ENCODE assay signal across 9 mouse cellular contexts in genomic region chr1:191075199-191075883, GRCm38 (mm10). TPM values are rescaled to one million over a fixed set of nuclear protein-coding genes. Genes with fewer than 3 reads are reported as not detected.
DNase-seq lines count a peak whose midpoint lies in the region; ATAC-seq and TF ChIP-seq lines count a peak whose summit lies in the region.
"Had no signal": no experiment of that assay in that cellular context is flagged by ENCODE, and none has a peak within 500 bp of the region (broad histone marks: within the 10 kb centered on the region; RNA-seq: fewer than 3 reads in every experiment).

No protein-coding gene starts in this region.

- peaks cover 16% of the 10 kb centered on the region for H3K79me2 ChIP-seq in macrophage (ENCODE audit: inconsistent target)

- TF ChIP-seq CTCF in G1E (IDR thresholded peaks at IDR 0.05; ENCODE audit: low read depth, low read length), result 0 out of 2 replicates have a peak, but pooled peaks have one; percentile 13

- intact Hi-C loops in heart, postnatal 25 days (cut with DNase I), result loop anchor here (2.0 to 5.0 kb wide), 2 partner anchors 52 to 131 kb away; no protein-coding TSS in a partner anchor

- H3K9me3 ChIP-seq in G1E (replicated peaks), result no peaks in the 10 kb centered on the region
- no peaks in the 10 kb centered on the region for H3K9me3 ChIP-seq in heart, embryonic 13.5 days
- H3K9me3 ChIP-seq: midbrain, embryonic 12.5 days had no signal

- peaks cover 16% of the 10 kb centered on the region for H3K4me1 ChIP-seq in G1E (ENCODE audit: insufficient read depth, low read depth, low read length)
- peaks cover 8% of the 10 kb centered on the region for H3K4me1 ChIP-seq in heart, embryonic 13.5 days
- H3K4me1 ChIP-seq: midbrain, embryonic 12.5 days had no signal

- 0 out of 2 replicates have a peak overlapping the region, but pooled peaks have one; percentile 24 for H3K9ac ChIP-seq in heart, embryonic 13.5 days
- H3K9ac ChIP-seq: midbrain, embryonic 12.5 days had no signal

- peak overlapping the region; percentile 55 for H3K27ac ChIP-seq in heart, embryonic 13.5 days (replicated peaks)
- peak overlapping the region; percentile 90 for H3K27ac ChIP-seq in macrophage
- H3K27ac ChIP-seq: midbrain, embryonic 12.5 days had no signal

- no peaks in the 10 kb centered on the region for H3K27me3 ChIP-seq in G1E (ENCODE audit: insufficient read depth, low read length)
- no peaks in the 10 kb centered on the region for H3K27me3 ChIP-seq in heart, embryonic 13.5 days (replicated peaks)
- H3K27me3 ChIP-seq: midbrain, embryonic 12.5 days had no signal

- H3K36me3 ChIP-seq in G1E (replicated peaks) (peaks cover 98% of the 10 kb centered on the region), macrophage (ENCODE audit: inconsistent target) (no peaks in the 10 kb centered on the region)
- H3K36me3 ChIP-seq in heart, embryonic 13.5 days, result peaks cover 97% of the 10 kb centered on the region

- 0 out of 2 replicates have a peak overlapping the region, but pooled peaks have one; percentile 20 for H3K4me2 ChIP-seq in heart, embryonic 13.5 days
- H3K4me2 ChIP-seq: midbrain, embryonic 12.5 days had no signal

- WGBS in heart, embryonic 13.5 days, result 41% methylated on average over 10 of the region's 10 CpGs
- 38% methylated on average over 10 of the region's 10 CpGs for WGBS in macrophage (ENCODE audit: missing documents)

- DNase-seq in heart, adult 18-20 months, result peak; percentile 78 to 80
- no peak for DNase-seq in heart, postnatal 25 days (ENCODE audit: low spot score)
- no peak for DNase-seq in G1E (ENCODE audit: low spot score)
- peak; percentile 74 to 78 for DNase-seq in cerebellum, postnatal 10 days
- peak; percentile 21 to 70 for DNase-seq in layer of hippocampus, adult 18-20 months (ENCODE audit: low spot score in 2 of 2)
- peak; percentile 22 for DNase-seq in testis, postnatal 14 days (ENCODE audit: low spot score)

- ATAC-seq in G1E (ENCODE audit: extremely low read depth, insufficient number of reproducible peaks, low FRiP score, poor library complexity, severe bottlenecking), result no peak
- no peak for ATAC-seq in heart, embryonic 13.5 days (ENCODE audit: extremely low read depth, insufficient number of reproducible peaks, low FRiP score, low TSS enrichment)

- H3K4me3 ChIP-seq in G1E (ENCODE audit: low read depth, low read length) (no peak overlapping the region), macrophage (ENCODE audit: inconsistent target) (no peak overlapping the region)
- H3K4me3 ChIP-seq in heart, embryonic 13.5 days, result no peak overlapping the region
- H3K4me3 ChIP-seq: midbrain, embryonic 12.5 days had no signal

RNA-seq across cellular contexts. Expression of gene Nsl1, which starts 12.5 kb away (rescaled TPM):
- total RNA-seq in heart, adult 18-20 months (2021), result under 1 TPM; 0.67 to 0.77 TPM
- total RNA-seq in heart, postnatal 25 days (2021), result under 1 TPM; 0.16 to 0.22 TPM
- total RNA-seq in G1E (2014; fragmentation: Nextera tagmentation), result 12.5 and 13.4 TPM in 2 replicates
- total RNA-seq in G1E (2017), result 18.1 and 22.1 TPM in 2 replicates
- 19.4 and 25.6 TPM in 2 replicates for polyA plus RNA-seq in G1E (2012)
- polyA plus RNA-seq in heart, embryonic 13.5 days (2015; fragmentation: Nextera tagmentation; extraction: Ambion mirVana), result 12.4 and 14.0 TPM in 2 replicates
- total RNA-seq in layer of hippocampus, adult 18-20 months (2021), result under 1 TPM; 0.62 to 0.86 TPM
- total RNA-seq in macrophage (2018; cell fraction: chromatin; rRNA removed), result 10 to 100 TPM in 1 of 26 experiments, 1 to 10 TPM in 24, under 1 TPM in 1; 0.87 to 10.3 (median 4.8) TPM
- total RNA-seq in macrophage (2018; cell fraction: cytosol; rRNA removed), result 1 to 10 TPM in 21 of 26 experiments, under 1 TPM in 5; 0.52 to 3.7 (median 1.5) TPM
- total RNA-seq in macrophage (2018; cell fraction: nucleus; rRNA removed), result 10 to 100 TPM in 1 of 26 experiments, 1 to 10 TPM in 23, under 1 TPM in 2; 0.81 to 13.5 (median 3.0) TPM
- 1.1 to 7.5 TPM (median 2.4 TPM) in 3 replicates for polyA plus RNA-seq in macrophage (2018)

RNA-seq across cellular contexts. Expression of gene Tatdn3, which starts 12.6 kb away (rescaled TPM):
- total RNA-seq in heart, adult 18-20 months (2021), result 10 to 100 TPM; 11.0 TPM
- 10 to 100 TPM; 13.2 to 16.9 TPM for total RNA-seq in heart, postnatal 25 days (2021)
- total RNA-seq in G1E (2014; fragmentation: Nextera tagmentation), result 33.6 and 53.0 TPM in 2 replicates
- total RNA-seq in G1E (2017), result 36.8 and 50.0 TPM in 2 replicates
- 0.77 and 1.6 TPM in 2 replicates for polyA plus RNA-seq in G1E (2012)
- 15.8 and 17.5 TPM in 2 replicates for polyA plus RNA-seq in heart, embryonic 13.5 days (2015; fragmentation: Nextera tagmentation; extraction: Ambion mirVana)
- total RNA-seq in layer of hippocampus, adult 18-20 months (2021), result 10 to 100 TPM; 29.7 to 34.5 TPM
- total RNA-seq in macrophage (2018; cell fraction: chromatin; rRNA removed), result 100 to 1,000 TPM in 18 of 26 experiments, 10 to 100 TPM in 8; 43.4 to 241 (median 126) TPM
- 10 to 100 TPM in 7 of 26 experiments, 1 to 10 TPM in 19; 6.0 to 13.4 (median 8.5) TPM for total RNA-seq in macrophage (2018; cell fraction: cytosol; rRNA removed)
- total RNA-seq in macrophage (2018; cell fraction: nucleus; rRNA removed), result 100 to 1,000 TPM in 2 of 26 experiments, 10 to 100 TPM in 24; 15.4 to 103 (median 65.4) TPM
- 7.7 to 13.2 TPM (median 7.9 TPM) in 3 replicates for polyA plus RNA-seq in macrophage (2018)

RNA-seq across cellular contexts. Expression of gene Batf3, which starts 22.3 kb away (rescaled TPM):
- under 1 TPM; 0.25 to 0.93 TPM for total RNA-seq in heart, adult 18-20 months (2021)
- under 1 TPM; 0.83 to 0.89 TPM for total RNA-seq in heart, postnatal 25 days (2021)
- total RNA-seq in G1E (2014; fragmentation: Nextera tagmentation) (not detected in 2 replicates), G1E (2017) (0.11 TPM in 1 of 2 replicates, not detected in the other)
- polyA plus RNA-seq in G1E (2012) (0.09 TPM in 1 of 2 replicates, not detected in the other), macrophage (2018) (3.0 to 7.3 TPM (median 5.6 TPM) in 3 replicates)
- 3.5 and 4.3 TPM in 2 replicates for polyA plus RNA-seq in heart, embryonic 13.5 days (2015; fragmentation: Nextera tagmentation; extraction: Ambion mirVana)
- total RNA-seq in layer of hippocampus, adult 18-20 months (2021), result 1 to 10 TPM; 1.2 to 2.3 TPM
- total RNA-seq in macrophage (2018; cell fraction: chromatin; rRNA removed), result 10 to 100 TPM in 21 of 26 experiments, 1 to 10 TPM in 5; 7.1 to 32.2 (median 14.5) TPM
- 10 to 100 TPM in 1 of 26 experiments, 1 to 10 TPM in 25; 2.7 to 10.8 (median 5.2) TPM for total RNA-seq in macrophage (2018; cell fraction: cytosol; rRNA removed)
- total RNA-seq in macrophage (2018; cell fraction: nucleus; rRNA removed), result 10 to 100 TPM in 21 of 26 experiments, 1 to 10 TPM in 5; 4.0 to 27.0 (median 12.2) TPM

RNA-seq across cellular contexts. Expression of gene Spata45, which starts 38.9 kb away (rescaled TPM):
- not detected for total RNA-seq in heart, adult 18-20 months (2021)
- not detected for total RNA-seq in heart, postnatal 25 days (2021)
- total RNA-seq in G1E (2014; fragmentation: Nextera tagmentation) (not detected in 2 replicates), G1E (2017) (not detected in 2 replicates)
- polyA plus RNA-seq in G1E (2012) (not detected in 2 replicates), macrophage (2018) (not detected in 3 replicates)
- polyA plus RNA-seq in heart, embryonic 13.5 days (2015; fragmentation: Nextera tagmentation; extraction: Ambion mirVana), result not detected in 2 replicates
- total RNA-seq in layer of hippocampus, adult 18-20 months (2021), result not detected
- total RNA-seq in macrophage (2018; cell fraction: chromatin; rRNA removed), result not detected
- not detected for total RNA-seq in macrophage (2018; cell fraction: cytosol; rRNA removed)
- not detected for total RNA-seq in macrophage (2018; cell fraction: nucleus; rRNA removed)
- polyA plus RNA-seq: midbrain, embryonic 12.5 days had no signal

RNA-seq across cellular contexts. Expression of gene Flvcr1, which starts 49.4 kb away (rescaled TPM):
- total RNA-seq in heart, adult 18-20 months (2021), result 1 to 10 TPM; 3.4 to 4.1 TPM
- total RNA-seq in heart, postnatal 25 days (2021), result 1 to 10 TPM; 5.3 to 5.5 TPM
- total RNA-seq in G1E (2014; fragmentation: Nextera tagmentation), result 18.7 and 20.2 TPM in 2 replicates
- total RNA-seq in G1E (2017), result 21.9 and 22.5 TPM in 2 replicates
- 8.2 and 8.8 TPM in 2 replicates for polyA plus RNA-seq in G1E (2012)
- 2.6 and 3.1 TPM in 2 replicates for polyA plus RNA-seq in heart, embryonic 13.5 days (2015; fragmentation: Nextera tagmentation; extraction: Ambion mirVana)
- 10 to 100 TPM; 15.3 to 15.8 TPM for total RNA-seq in layer of hippocampus, adult 18-20 months (2021)
- total RNA-seq in macrophage (2018; cell fraction: chromatin; rRNA removed), result 100 to 1,000 TPM in 20 of 26 experiments, 10 to 100 TPM in 6; 35.0 to 275 (median 143) TPM
- 100 to 1,000 TPM in 1 of 26 experiments, 10 to 100 TPM in 25; 32.5 to 109 (median 56.1) TPM for total RNA-seq in macrophage (2018; cell fraction: cytosol; rRNA removed)
- 100 to 1,000 TPM in 21 of 26 experiments, 10 to 100 TPM in 5; 40.7 to 293 (median 123) TPM for total RNA-seq in macrophage (2018; cell fraction: nucleus; rRNA removed)
- 58.5 to 74.7 TPM (median 60.7 TPM) in 3 replicates for polyA plus RNA-seq in macrophage (2018)

Comparison
In these comparisons a context has a peak if more than half of its experiments do, and no peak if none do; other contexts are left out.
1. DNase-seq: peak in heart, adult 18-20 months (2 of 2), cerebellum, postnatal 10 days (2 of 2), layer of hippocampus, adult 18-20 months (2 of 2) and testis, postnatal 14 days (single experiment); none in heart, postnatal 25 days (single experiment) and G1E (single experiment).
2. RNA of gene Nsl1, which starts 12.5 kb away (total RNA-seq): 12.5 to 22.1 TPM in G1E; 0.62 to 0.86 TPM in layer of hippocampus, adult 18-20 months, 0.67 to 0.77 TPM in heart, adult 18-20 months and 0.16 to 0.22 TPM in heart, postnatal 25 days; every median in the first group is over 4 times any median in the second.